Mouse (Mus musculus) layer of hippocampus, postnatal 25 days (tissue): ENCODE results near the gene Lama4. TPM values are rescaled to one million over a fixed set of nuclear protein-coding genes. Genes with fewer than 3 reads are reported as not detected.
A peak's percentile ranks its signal among the peaks of the same experiment; 100 is the strongest.

Experiments
- DNase-seq, 2 experiments: peaks; one replicate each; pipeline ENCODE4 v3.0.0; 2022; ENCODE audit warnings: mixed read lengths in 2 of 2, low spot score in 1 of 2; ENCODE audit errors: extremely low spot score in 1 of 2
- total RNA-seq, 2 experiments: library from RNA; stranded (reverse); gene quantifications; 2 replicates each; pipeline ENCODE4 v1.2.3; 2021

The Lama4 gene
- total RNA-seq, 2 experiments from 2014 or later = 4.3 to 7.0 TPM

- no peak for DNase-seq
These were observed 28.5 kb downstream of the Lama4 start for GRCm38 (mm10) chr10:38993632-38994424.

GRCm38 (mm10) chr10:38994719-38995450 lies 29.6 kb downstream of the Lama4 start:
- DNase-seq = no peak

GRCm38 (mm10) chr10:38995896-38996295 lies 30.6 kb downstream of the Lama4 start:
- no peak for DNase-seq

- DNase-seq = no peak
These were observed 35.6 kb downstream of the Lama4 start for GRCm38 (mm10) chr10:39000951-39001350.

- DNase-seq = no peak
These were observed 37.2 kb downstream of the Lama4 start for GRCm38 (mm10) chr10:39002521-39002920.

GRCm38 (mm10) chr10:39003520-39003919 lies 38.2 kb downstream of the Lama4 start:
- no peak for DNase-seq

GRCm38 (mm10) chr10:39005494-39005893 lies 40.2 kb downstream of the Lama4 start:
- no peak for DNase-seq

- no peak for DNase-seq
These were observed 41.3 kb downstream of the Lama4 start for GRCm38 (mm10) chr10:39006433-39007105.

GRCm38 (mm10) chr10:39014836-39015235 lies 49.5 kb downstream of the Lama4 start:
- no peak for DNase-seq

GRCm38 (mm10) chr10:39017986-39018385 lies 52.7 kb downstream of the Lama4 start:
- DNase-seq = no peak

- no peak for DNase-seq
These were observed 53.3 kb downstream of the Lama4 start for GRCm38 (mm10) chr10:39018635-39019034.

GRCm38 (mm10) chr10:39023618-39024256 lies 58.4 kb downstream of the Lama4 start:
- no peak for DNase-seq

- no peak for DNase-seq
These were observed 61.2 kb downstream of the Lama4 start for GRCm38 (mm10) chr10:39026529-39026928.

GRCm38 (mm10) chr10:39027058-39027457 lies 61.7 kb downstream of the Lama4 start:
- no peak for DNase-seq

- DNase-seq = peak in 1 of 2 experiments; percentile 10
These were observed 63.1 kb downstream of the Lama4 start for GRCm38 (mm10) chr10:39028403-39028802.

GRCm38 (mm10) chr10:39029297-39030147 lies 64.2 kb downstream of the Lama4 start:
- no peak for DNase-seq

GRCm38 (mm10) chr10:39030148-39030685 lies 64.9 kb downstream of the Lama4 start:
- no peak for DNase-seq

- no peak for DNase-seq
These were observed 74.2 kb downstream of the Lama4 start for GRCm38 (mm10) chr10:39039564-39039963.

GRCm38 (mm10) chr10:39040026-39040425 lies 74.7 kb downstream of the Lama4 start:
- DNase-seq = no peak
